ENCODE assay signal across 18 mouse cellular contexts in genomic region chr14:120440716-120441115, GRCm38 (mm10).
"Had no signal": no experiment of that assay in that cellular context is flagged by ENCODE, and none has a peak within 500 bp of the region (broad histone marks: within the 10 kb centered on the region; RNA-seq: fewer than 3 reads in every experiment).

No protein-coding gene starts in this region.

- ATAC-seq: midbrain, embryonic 16.5 days had no signal

- H3K27me3 ChIP-seq: midbrain, embryonic 12.5 days; neural tube, embryonic 13.5 days; neural tube, embryonic 15.5 days had no signal

- H3K4me2 ChIP-seq: lung, embryonic 14.5 days; midbrain, embryonic 12.5 days; neural tube, embryonic 13.5 days; neural tube, embryonic 15.5 days had no signal

- H3K4me3 ChIP-seq: midbrain, embryonic 10.5 days; midbrain, embryonic 12.5 days; myocyte; neural tube, embryonic 13.5 days; neural tube, embryonic 15.5 days had no signal

- H3K9me3 ChIP-seq: midbrain, embryonic 10.5 days; midbrain, embryonic 12.5 days; neural tube, embryonic 13.5 days; neural tube, embryonic 15.5 days had no signal

- H3K27ac ChIP-seq: midbrain, embryonic 10.5 days; midbrain, embryonic 12.5 days; neural tube, embryonic 13.5 days; neural tube, embryonic 15.5 days had no signal

- H3K9ac ChIP-seq: lung, embryonic 14.5 days; midbrain, embryonic 12.5 days; neural tube, embryonic 13.5 days; neural tube, embryonic 15.5 days had no signal

- H3K36me3 ChIP-seq: midbrain, embryonic 10.5 days; midbrain, embryonic 12.5 days; neural tube, embryonic 13.5 days; neural tube, embryonic 15.5 days had no signal

- DNase-seq: lung, adult 18-20 months; lung, embryonic 14.5 days; lung, postnatal 10 days; lung, postnatal 4 days; midbrain, embryonic 14.5 days; retina, postnatal 1 day; right cerebral cortex, postnatal 25 days; right cerebral cortex, postnatal 4 days; spleen, adult 18-20 months; thymus, adult 18-20 months; thymus, postnatal 14 days; thymus, postnatal 36 days had no signal

- H3K4me1 ChIP-seq: midbrain, embryonic 10.5 days; midbrain, embryonic 12.5 days; neural tube, embryonic 13.5 days; neural tube, embryonic 15.5 days had no signal
